Mouse (Mus musculus): ENCODE results near the gene Tbc1d22a. TPM values are rescaled to one million over a fixed set of nuclear protein-coding genes. Genes with fewer than 3 reads are reported as not detected.

Tbc1d22a gene
- polyA plus RNA-seq, 1 experiment, result 28.1 TPM

DNA sequence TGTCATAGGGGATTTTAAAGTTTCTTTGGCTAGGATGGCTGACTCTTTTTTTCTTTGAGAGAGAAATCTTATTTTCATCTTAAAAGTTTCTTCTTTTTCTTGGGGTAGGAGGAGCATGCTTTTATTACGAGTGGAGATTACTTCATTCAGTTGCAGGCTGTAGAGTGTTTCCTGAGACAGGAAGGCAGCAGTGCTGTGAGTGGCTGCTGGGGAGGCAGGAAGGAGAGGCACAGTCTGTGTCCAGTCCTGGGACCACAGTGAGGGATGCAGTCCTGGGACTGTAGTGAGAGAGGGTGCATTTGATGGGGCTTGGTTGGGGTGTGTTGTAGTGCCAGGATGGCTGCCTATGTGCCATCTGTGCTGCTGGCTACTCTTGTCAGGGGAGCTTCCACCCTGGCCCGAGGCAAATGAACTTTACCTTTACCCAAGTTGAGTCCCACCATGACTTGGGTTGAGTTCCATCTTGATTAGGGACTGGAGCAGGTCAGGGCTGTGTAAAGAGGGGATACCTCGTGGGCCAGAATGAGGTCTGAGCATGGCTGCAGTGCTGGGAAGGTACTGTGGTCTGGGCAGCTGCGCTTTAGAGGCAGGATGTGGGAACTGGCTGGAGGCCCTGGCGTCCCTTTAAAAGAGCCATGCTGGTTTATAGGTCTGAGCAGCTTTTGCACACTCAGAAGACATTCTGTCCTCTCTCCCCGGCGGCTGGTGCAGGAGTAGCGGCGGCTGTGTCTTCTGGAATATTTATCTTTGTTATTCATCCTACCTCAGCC is 43.8 kb downstream of the Tbc1d22a start:
- peaks cover 2% of the 10 kb centered on the region; the same call in 1 of the 2 replicates for H3K4me1 ChIP-seq (ENCODE audit: control insufficient read depth, insufficient read depth, insufficient read length)
- no peak overlapping the region for H3K27ac ChIP-seq (ENCODE audit: insufficient read depth, low read length)
- H3K4me3 ChIP-seq (ENCODE audit: extremely low read depth, insufficient read depth, insufficient read length), result no peak overlapping the region
- no peak for DNase-seq (ENCODE audit: low read depth in 1 of 2, low spot score in 2 of 2)
- H3K36me3 ChIP-seq (ENCODE audit: control insufficient read depth, insufficient read depth, low read length), result no peaks in the 10 kb centered on the region
- TF ChIP-seq POLR2A (IDR thresholded peaks at IDR 0.05; ENCODE audit: low read depth, low read length) (no peak), CTCF (IDR thresholded peaks at IDR 0.05; ENCODE audit: extremely low read depth, insufficient read depth, insufficient read length, insufficient replicate concordance) (no peak)
- WGBS, result 29% methylated on average over 9 of the region's 9 CpGs
- H3K27me3 ChIP-seq (ENCODE audit: control insufficient read depth, insufficient read depth, low read length), result no peaks in the 10 kb centered on the region

DNA sequence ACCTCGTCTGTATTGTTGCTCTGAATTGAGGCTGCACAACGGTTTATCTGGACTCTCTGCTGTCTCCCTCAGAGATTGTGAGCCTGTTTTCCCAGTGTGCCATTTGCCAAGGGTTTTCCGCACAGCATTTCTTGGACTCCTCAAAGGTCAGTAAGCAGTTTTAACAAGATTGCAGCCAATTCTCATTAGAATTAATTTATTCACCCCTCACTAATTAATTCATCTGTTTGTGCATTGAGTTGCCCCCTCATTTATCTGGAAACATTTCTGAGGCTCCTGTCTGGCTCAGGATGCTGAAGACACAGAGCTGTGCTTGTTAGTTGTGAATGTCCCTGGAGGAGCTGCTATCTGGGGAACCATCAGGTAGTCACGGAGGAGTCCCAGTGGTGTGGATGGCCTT is 45.0 kb downstream of the Tbc1d22a start:
- WGBS, result 90% methylated on average over 4 of the region's 4 CpGs

DNA sequence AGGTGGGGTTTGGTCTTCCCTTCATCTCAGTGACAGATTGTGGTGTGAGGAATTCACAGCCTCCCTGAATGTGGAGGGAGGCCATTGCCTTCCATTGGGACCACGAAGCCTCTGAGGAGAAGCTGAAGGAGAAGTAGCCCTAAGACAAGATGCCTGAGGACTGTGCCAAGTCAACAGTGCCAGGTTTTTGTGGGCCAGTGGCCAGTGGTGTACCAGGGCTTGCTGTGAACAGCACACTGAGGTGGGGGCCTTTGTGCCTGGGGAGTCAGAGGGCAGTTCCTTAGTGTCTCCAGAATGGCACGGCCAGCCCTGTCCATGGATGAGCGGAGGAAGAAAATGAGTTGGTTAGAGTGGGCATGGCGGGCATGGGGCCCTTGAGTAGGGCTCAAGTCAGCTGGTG is 45.9 kb downstream of the Tbc1d22a start:
- DNase-seq (ENCODE audit: low read depth in 1 of 2, low spot score in 2 of 2), result no peak
- 98% methylated on average over 4 of the region's 4 CpGs for WGBS
- Histone ChIP-seq H3K27ac (ENCODE audit: insufficient read depth, low read length) (no peak overlapping the region), H3K27me3 (ENCODE audit: control insufficient read depth, insufficient read depth, low read length) (no peaks in the 10 kb centered on the region), H3K4me3 (ENCODE audit: extremely low read depth, insufficient read depth, insufficient read length) (no peak overlapping the region), H3K4me1 (ENCODE audit: control insufficient read depth, insufficient read depth, insufficient read length) (peaks cover 2% of the 10 kb centered on the region; the same call in 1 of the 2 replicates), H3K36me3 (ENCODE audit: control insufficient read depth, insufficient read depth, low read length) (no peaks in the 10 kb centered on the region)
- TF ChIP-seq CTCF (IDR thresholded peaks at IDR 0.05; ENCODE audit: extremely low read depth, insufficient read depth, insufficient read length, insufficient replicate concordance) (no peak), POLR2A (IDR thresholded peaks at IDR 0.05; ENCODE audit: low read depth, low read length) (no peak)

More for the DNA sequence above, 45.0 kb downstream of the Tbc1d22a start:
- DNase-seq (ENCODE audit: low read depth in 1 of 2, low spot score in 2 of 2), result no peak
- Histone ChIP-seq H3K27ac (ENCODE audit: insufficient read depth, low read length) (no peak overlapping the region), H3K4me3 (ENCODE audit: extremely low read depth, insufficient read depth, insufficient read length) (no peak overlapping the region), H3K4me1 (ENCODE audit: control insufficient read depth, insufficient read depth, insufficient read length) (peaks cover 2% of the 10 kb centered on the region; the same call in 1 of the 2 replicates), H3K27me3 (ENCODE audit: control insufficient read depth, insufficient read depth, low read length) (no peaks in the 10 kb centered on the region), H3K36me3 (ENCODE audit: control insufficient read depth, insufficient read depth, low read length) (no peaks in the 10 kb centered on the region)
- TF ChIP-seq POLR2A (IDR thresholded peaks at IDR 0.05; ENCODE audit: low read depth, low read length), result no peak
- TF ChIP-seq CTCF (IDR thresholded peaks at IDR 0.05; ENCODE audit: extremely low read depth, insufficient read depth, insufficient read length, insufficient replicate concordance), result no peak

DNA sequence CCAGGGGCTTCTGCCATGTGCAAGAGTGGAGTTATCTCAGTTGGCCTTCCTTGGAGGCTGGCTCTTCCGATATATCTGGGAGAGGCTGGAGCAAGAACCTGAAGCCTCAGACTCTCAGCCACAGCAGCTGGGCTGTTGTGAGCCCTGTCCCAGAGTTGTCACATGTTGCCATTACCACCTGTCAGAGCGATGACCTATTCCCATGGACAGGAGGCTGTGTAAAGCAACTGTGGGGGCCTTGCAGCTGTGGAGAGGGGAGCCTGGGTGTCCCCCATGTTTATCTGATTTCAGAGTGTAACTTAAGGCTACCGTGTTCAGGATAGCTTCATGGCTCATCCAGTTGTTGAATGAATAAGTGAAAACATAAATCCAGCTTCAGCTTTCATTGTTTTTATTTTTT is 50.1 kb downstream of the Tbc1d22a start:
- TF ChIP-seq CTCF (IDR thresholded peaks at IDR 0.05; ENCODE audit: extremely low read depth, insufficient read depth, insufficient read length, insufficient replicate concordance) (no peak), POLR2A (IDR thresholded peaks at IDR 0.05; ENCODE audit: low read depth, low read length) (no peak)
- Histone ChIP-seq H3K27me3 (ENCODE audit: control insufficient read depth, insufficient read depth, low read length) (no peaks in the 10 kb centered on the region), H3K4me3 (ENCODE audit: extremely low read depth, insufficient read depth, insufficient read length) (no peak overlapping the region), H3K36me3 (ENCODE audit: control insufficient read depth, insufficient read depth, low read length) (no peaks in the 10 kb centered on the region), H3K4me1 (ENCODE audit: control insufficient read depth, insufficient read depth, insufficient read length) (no peaks in the 10 kb centered on the region), H3K27ac (ENCODE audit: insufficient read depth, low read length) (no peak overlapping the region)
- WGBS, result 91% methylated on average over 3 of the region's 3 CpGs
- DNase-seq (ENCODE audit: low read depth in 1 of 2, low spot score in 2 of 2), result no peak

DNA sequence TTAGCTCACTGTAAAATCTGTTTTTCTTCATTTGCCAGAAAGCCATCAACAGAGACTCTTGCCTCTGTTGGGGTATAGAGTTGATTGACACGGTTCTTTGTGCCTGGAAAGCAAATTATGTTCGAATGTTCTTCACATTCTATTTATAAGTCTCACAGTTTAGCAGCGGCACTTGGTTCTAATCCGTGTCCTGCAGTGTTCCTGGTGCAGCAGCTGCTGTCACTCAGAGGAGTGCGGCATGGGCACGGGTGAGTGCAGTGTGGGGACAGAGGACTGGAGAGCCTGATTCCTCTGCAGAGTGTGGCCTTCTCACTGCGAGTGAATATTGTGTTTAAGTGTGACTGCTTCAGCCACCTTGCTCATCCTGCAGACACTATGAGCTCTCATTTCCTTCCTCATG is 50.5 kb downstream of the Tbc1d22a start:
- Histone ChIP-seq H3K27me3 (ENCODE audit: control insufficient read depth, insufficient read depth, low read length) (no peaks in the 10 kb centered on the region), H3K4me3 (ENCODE audit: extremely low read depth, insufficient read depth, insufficient read length) (no peak overlapping the region), H3K36me3 (ENCODE audit: control insufficient read depth, insufficient read depth, low read length) (no peaks in the 10 kb centered on the region), H3K27ac (ENCODE audit: insufficient read depth, low read length) (no peak overlapping the region), H3K4me1 (ENCODE audit: control insufficient read depth, insufficient read depth, insufficient read length) (no peaks in the 10 kb centered on the region)
- TF ChIP-seq CTCF (IDR thresholded peaks at IDR 0.05; ENCODE audit: extremely low read depth, insufficient read depth, insufficient read length, insufficient replicate concordance) (no peak), POLR2A (IDR thresholded peaks at IDR 0.05; ENCODE audit: low read depth, low read length) (no peak)
- 87% methylated on average over 7 of the region's 7 CpGs for WGBS
- DNase-seq (ENCODE audit: low read depth in 1 of 2, low spot score in 2 of 2), result no peak

DNA sequence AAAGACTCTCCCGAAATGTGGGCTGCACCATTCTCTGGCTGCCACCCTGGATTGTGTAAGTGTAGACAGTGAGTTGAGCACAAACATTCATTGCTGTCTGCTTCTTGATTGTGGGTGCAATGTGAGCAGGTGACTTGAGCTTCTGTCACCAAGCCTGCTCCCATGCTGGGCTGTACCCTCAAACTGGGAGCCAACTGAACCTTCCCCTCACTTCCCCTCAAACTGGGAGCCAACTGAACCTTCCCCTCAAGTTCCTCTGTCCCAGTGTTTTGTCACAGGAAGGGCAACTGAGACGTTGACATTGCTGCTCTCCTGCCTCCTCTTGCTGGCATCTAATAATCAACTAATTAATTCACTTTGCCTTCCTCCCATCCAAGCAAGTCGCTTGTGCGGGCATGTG is 52.7 kb downstream of the Tbc1d22a start:
- TF ChIP-seq POLR2A (IDR thresholded peaks at IDR 0.05; ENCODE audit: low read depth, low read length) (no peak), CTCF (IDR thresholded peaks at IDR 0.05; ENCODE audit: extremely low read depth, insufficient read depth, insufficient read length, insufficient replicate concordance) (no peak)
- Histone ChIP-seq H3K27me3 (ENCODE audit: control insufficient read depth, insufficient read depth, low read length) (no peaks in the 10 kb centered on the region), H3K27ac (ENCODE audit: insufficient read depth, low read length) (no peak overlapping the region), H3K4me3 (ENCODE audit: extremely low read depth, insufficient read depth, insufficient read length) (no peak overlapping the region), H3K4me1 (ENCODE audit: control insufficient read depth, insufficient read depth, insufficient read length) (no peaks in the 10 kb centered on the region), H3K36me3 (ENCODE audit: control insufficient read depth, insufficient read depth, low read length) (no peaks in the 10 kb centered on the region)
- 75% methylated on average over 4 of the region's 4 CpGs for WGBS
- DNase-seq (ENCODE audit: low read depth in 1 of 2, low spot score in 2 of 2), result no peak

DNA sequence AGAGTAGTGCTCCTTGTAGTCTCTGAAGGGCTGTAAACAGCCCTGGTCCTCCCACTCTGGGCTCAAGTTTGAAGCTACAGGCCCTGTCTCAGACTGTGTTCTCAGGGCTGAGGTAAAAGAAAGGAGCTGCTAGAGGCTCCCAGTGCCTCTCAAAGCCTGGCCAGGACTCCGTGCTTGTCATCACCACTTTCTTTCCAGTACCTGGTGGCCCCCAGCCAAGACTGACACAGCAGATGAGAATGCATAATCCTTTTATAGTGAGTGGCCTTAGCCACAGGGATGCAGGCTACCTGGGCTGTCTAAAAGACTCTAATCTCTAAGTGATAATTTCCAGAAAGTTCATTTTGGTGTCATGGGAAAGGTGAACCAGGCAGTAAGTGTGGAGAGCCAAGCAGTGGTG is 54.3 kb downstream of the Tbc1d22a start:
- Histone ChIP-seq H3K4me3 (ENCODE audit: extremely low read depth, insufficient read depth, insufficient read length) (no peak overlapping the region), H3K27me3 (ENCODE audit: control insufficient read depth, insufficient read depth, low read length) (no peaks in the 10 kb centered on the region), H3K27ac (ENCODE audit: insufficient read depth, low read length) (no peak overlapping the region), H3K4me1 (ENCODE audit: control insufficient read depth, insufficient read depth, insufficient read length) (no peaks in the 10 kb centered on the region), H3K36me3 (ENCODE audit: control insufficient read depth, insufficient read depth, low read length) (no peaks in the 10 kb centered on the region)
- WGBS, result 82% methylated on average over 1 of the region's 1 CpGs
- no peak for DNase-seq (ENCODE audit: low read depth in 1 of 2, low spot score in 2 of 2)
- no peak for TF ChIP-seq CTCF (IDR thresholded peaks at IDR 0.05; ENCODE audit: extremely low read depth, insufficient read depth, insufficient read length, insufficient replicate concordance)
- no peak for TF ChIP-seq POLR2A (IDR thresholded peaks at IDR 0.05; ENCODE audit: low read depth, low read length)

Measured in spleen, adult 2 months (tissue).